Mouse (Mus musculus) brown adipose tissue, adult 24 weeks (tissue): ENCODE results near the gene Hsd17b14. TPM values are rescaled to one million over a fixed set of nuclear protein-coding genes. Genes with fewer than 3 reads are reported as not detected.
"Not testable (repeated sequence)": the region's sequence is repeated elsewhere in the genome, so short reads cannot be mapped to it uniquely, and the experiment has no call there.

ENCODE experiments used
- H3K27ac ChIP-seq: fragments of 200-500 bp; replicated peaks from 2 replicates; pipeline ENCODE4 v1.5.1; 2012; ENCODE audit warnings: low read depth, mild to moderate bottlenecking, low read length
- H3K4me1 ChIP-seq: fragments of 200-500 bp; 2 replicates; pipeline ENCODE4 v1.6.1; 2012; ENCODE audit warnings: low read length, mixed read lengths; ENCODE audit not compliant: control insufficient read depth, insufficient read depth, insufficient read length
- H3K4me3 ChIP-seq: fragments of 200-500 bp; 2 replicates; pipeline ENCODE4 v1.5.1; 2012; ENCODE audit warnings: low read depth, mild to moderate bottlenecking, low read length, moderate library complexity; ENCODE audit not compliant: insufficient read depth
- polyA plus RNA-seq: library from polyadenylated mRNA; stranded (reverse); fragments of >200 nt; gene quantifications from 2 replicates; pipeline ENCODE4 v1.2.4, GENCODE M21; 2012; ENCODE audit not compliant: missing spikeins, insufficient read depth, insufficient read length

Hsd17b14 gene
- polyA plus RNA-seq, 1 experiment, result not detected

- Histone ChIP-seq H3K27ac (0 out of 2 replicates have a peak overlapping the region, but pooled peaks have one; percentile 26), H3K4me1 (peaks cover 12% of the 10 kb centered on the region; the same call in 1 of the 2 replicates), H3K4me3 (peak overlapping the region; percentile 9)
Measured at GRCm38 (mm10) chr7:45523678-45524170, 31.0 kb upstream of the Hsd17b14 start.

GRCm38 (mm10) chr7:45524841-45525621, 29.7 kb upstream of the Hsd17b14 start:
- H3K4me1 ChIP-seq, result peaks cover 12% of the 10 kb centered on the region; the same call in 1 of the 2 replicates
- H3K4me3 ChIP-seq, result peak overlapping the region; percentile 74
- H3K27ac ChIP-seq, result peak overlapping the region; percentile 90

GRCm38 (mm10) chr7:45525809-45526473, 28.8 kb upstream of the Hsd17b14 start, which contains the start of the genes Ppp1r15a and Plekha4:
TSS of gene Ppp1r15a (minus strand) at chr7:45526268.
TSS of gene Plekha4 (plus strand) at chr7:45526330.
- peak within 1 kb of the TSS; percentile 74 for H3K4me3 ChIP-seq
- H3K4me1 ChIP-seq, result peaks cover 12% of the 10 kb centered on the region; the same call in 1 of the 2 replicates
- peak within 1 kb of the TSS; percentile 90 for H3K27ac ChIP-seq

GRCm38 (mm10) chr7:45526474-45527120, 28.1 kb upstream of the Hsd17b14 start:
- Histone ChIP-seq H3K27ac (peak overlapping the region; percentile 77), H3K4me3 (peak overlapping the region; percentile 74), H3K4me1 (peaks cover 12% of the 10 kb centered on the region; the same call in 1 of the 2 replicates)

GRCm38 (mm10) chr7:45527169-45527568, 27.5 kb upstream of the Hsd17b14 start:
- H3K4me3 ChIP-seq, H3K27ac ChIP-seq: not testable (repeated sequence)
- H3K4me1 ChIP-seq, result peaks cover 12% of the 10 kb centered on the region; the same call in 1 of the 2 replicates

GRCm38 (mm10) chr7:45529461-45529860, 25.2 kb upstream of the Hsd17b14 start:
- Histone ChIP-seq H3K4me1 (peaks cover 6% of the 10 kb centered on the region; the same call in 1 of the 2 replicates), H3K4me3 (no peak overlapping the region), H3K27ac (no peak overlapping the region)

- Histone ChIP-seq H3K4me3 (no peak overlapping the region; the same call in 1 of the 2 replicates), H3K4me1 (no peaks in the 10 kb centered on the region), H3K27ac (no peak overlapping the region)
Measured at GRCm38 (mm10) chr7:45530643-45531042, 24.1 kb upstream of the Hsd17b14 start.

- H3K4me1 ChIP-seq, result peaks cover 4% of the 10 kb centered on the region; the same call in 1 of the 2 replicates
- no peak overlapping the region for H3K4me3 ChIP-seq
- no peak overlapping the region for H3K27ac ChIP-seq
Measured at GRCm38 (mm10) chr7:45535676-45536075, 19.0 kb upstream of the Hsd17b14 start.

GRCm38 (mm10) chr7:45537602-45538001, 17.1 kb upstream of the Hsd17b14 start:
- H3K27ac ChIP-seq, result no peak overlapping the region
- peaks cover 4% of the 10 kb centered on the region; the same call in 1 of the 2 replicates for H3K4me1 ChIP-seq
- H3K4me3 ChIP-seq, result peak overlapping the region; percentile 72

GRCm38 (mm10) chr7:45538163-45539041, 16.3 kb upstream of the Hsd17b14 start:
- Histone ChIP-seq H3K4me1 (peaks cover 4% of the 10 kb centered on the region; the same call in 1 of the 2 replicates), H3K4me3 (peak overlapping the region; percentile 72), H3K27ac (no peak overlapping the region)

GRCm38 (mm10) chr7:45539095-45539494, 15.6 kb upstream of the Hsd17b14 start:
- Histone ChIP-seq H3K27ac (no peak overlapping the region), H3K4me1 (peaks cover 4% of the 10 kb centered on the region; the same call in 1 of the 2 replicates), H3K4me3 (no peak overlapping the region)

- no peak overlapping the region for H3K27ac ChIP-seq
- peaks cover 4% of the 10 kb centered on the region; the same call in 1 of the 2 replicates for H3K4me1 ChIP-seq
- no peak overlapping the region for H3K4me3 ChIP-seq
Measured at GRCm38 (mm10) chr7:45540213-45540612, 14.5 kb upstream of the Hsd17b14 start.

GRCm38 (mm10) chr7:45544525-45544924, 10.2 kb upstream of the Hsd17b14 start:
- no peaks in the 10 kb centered on the region for H3K4me1 ChIP-seq

More at GRCm38 (mm10) chr7:45544525-45544924, 10.2 kb upstream of the Hsd17b14 start:
- Histone ChIP-seq H3K27ac (no peak overlapping the region), H3K4me3 (no peak overlapping the region)
